Mouse (Mus musculus) activated CD4-positive, CD25-positive, alpha-beta regulatory T cell, adult 4 months (primary cell): ENCODE results near the gene Amot. TPM values are rescaled to one million over a fixed set of nuclear protein-coding genes. Genes with fewer than 3 reads are reported as not detected.

Experiments
- ATAC-seq: one replicate; pipeline ENCODE4 v1.8.0; 2017
- polyA plus RNA-seq, 2 experiments: library from polyadenylated mRNA; unstranded; fragments of 100-300 nt; shearing (Covaris generic); gene quantifications; one replicate each; pipeline ENCODE4 v1.2.1; 2017

Amot gene
- polyA plus RNA-seq, 2 experiments from 2014 or later = 0.14 TPM; not detected in 1

GRCm38 (mm10) chrX:145479942-145480341 is 25.0 kb downstream of the Amot start:
- no peak for ATAC-seq

- ATAC-seq = no peak
Measured at GRCm38 (mm10) chrX:145477725-145478194, 27.2 kb downstream of the Amot start.

GRCm38 (mm10) chrX:145477003-145477724 is 27.8 kb downstream of the Amot start:
- no peak for ATAC-seq

- no peak for ATAC-seq
Measured at GRCm38 (mm10) chrX:145468264-145468663, 36.7 kb downstream of the Amot start.

- no peak for ATAC-seq
Measured at GRCm38 (mm10) chrX:145463524-145463923, 41.5 kb downstream of the Amot start.

- no peak for ATAC-seq
Measured at GRCm38 (mm10) chrX:145461339-145461738, 43.6 kb downstream of the Amot start.

- ATAC-seq = no peak
Measured at GRCm38 (mm10) chrX:145456251-145456650, 48.7 kb downstream of the Amot start.

GRCm38 (mm10) chrX:145455629-145456028 is 49.4 kb downstream of the Amot start:
- no peak for ATAC-seq

GRCm38 (mm10) chrX:145454828-145455227 is 50.2 kb downstream of the Amot start:
- ATAC-seq = no peak

GRCm38 (mm10) chrX:145441526-145441925 is 63.5 kb downstream of the Amot start:
- ATAC-seq = no peak

- no peak for ATAC-seq
Measured at GRCm38 (mm10) chrX:145433652-145434051, 71.3 kb downstream of the Amot start.

- ATAC-seq = no peak
Measured at GRCm38 (mm10) chrX:145430836-145431570, 74.0 kb downstream of the Amot start.

GRCm38 (mm10) chrX:145428811-145429210 is 76.2 kb downstream of the Amot start:
- no peak for ATAC-seq

GRCm38 (mm10) chrX:145424026-145424425 is 81.0 kb downstream of the Amot start:
- ATAC-seq = no peak

- no peak for ATAC-seq
Measured at GRCm38 (mm10) chrX:145414319-145414718, 90.7 kb downstream of the Amot start.

GRCm38 (mm10) chrX:145411425-145411824 is 93.6 kb downstream of the Amot start:
- ATAC-seq = no peak

- ATAC-seq = no peak
Measured at GRCm38 (mm10) chrX:145406052-145406451, 98.9 kb downstream of the Amot start.

GRCm38 (mm10) chrX:145401926-145402325 is 103.1 kb downstream of the Amot start:
- no peak for ATAC-seq

GRCm38 (mm10) chrX:145399236-145399635 is 105.7 kb downstream of the Amot start:
- ATAC-seq = no peak

Other genes starting within 250 kb of the Amot start
- gene Lhfpl1, start 156.1 kb downstream of the Amot start, polyA plus RNA-seq = under 1 TPM; 0.71 to 0.78 TPM